Mouse (Mus musculus) cortical plate, adult 2 months (tissue): ENCODE measurements at regions not wholly inside any gene's neighbourhood (a gene's known extent, or its start where the extent isn't known, plus 50 kb on each side); places are given as distances from the start of the nearest gene placed in this dataset.

ENCODE experiments used
- CTCF ChIP-seq: fragments of 200-500 bp; IDR thresholded peaks from 2 replicates; pipeline ENCODE4 v1.5.1; 2011; ENCODE audit warnings: mild to moderate bottlenecking, control low read depth, low read length; ENCODE audit not compliant: insufficient read depth; ENCODE audit errors: extremely low read depth
- POLR2A ChIP-seq: fragments of 200-500 bp; IDR thresholded peaks from 2 replicates; pipeline ENCODE4 v1.6.1; 2011; ENCODE audit warnings: mild to moderate bottlenecking, low read length, control low read depth; ENCODE audit not compliant: insufficient read depth; ENCODE audit errors: extremely low read depth

- no peak for TF ChIP-seq CTCF
- no peak for TF ChIP-seq POLR2A
Observed at GRCm38 (mm10) chr15:32082109-32082508, 95.0 kb upstream of the Tas2r119 start.
